Mouse (Mus musculus) ovary, postnatal 14 days (tissue): ENCODE data around the gene Gna13.
"Not testable (repeated sequence)": the region's sequence is repeated elsewhere in the genome, so short reads cannot be mapped to it uniquely, and the experiment has no call there.

Experiments used
- DNase-seq: peaks from one replicate; pipeline ENCODE4 v3.0.0; 2022; ENCODE audit warnings: low spot score

Gene Gna13

DNA sequence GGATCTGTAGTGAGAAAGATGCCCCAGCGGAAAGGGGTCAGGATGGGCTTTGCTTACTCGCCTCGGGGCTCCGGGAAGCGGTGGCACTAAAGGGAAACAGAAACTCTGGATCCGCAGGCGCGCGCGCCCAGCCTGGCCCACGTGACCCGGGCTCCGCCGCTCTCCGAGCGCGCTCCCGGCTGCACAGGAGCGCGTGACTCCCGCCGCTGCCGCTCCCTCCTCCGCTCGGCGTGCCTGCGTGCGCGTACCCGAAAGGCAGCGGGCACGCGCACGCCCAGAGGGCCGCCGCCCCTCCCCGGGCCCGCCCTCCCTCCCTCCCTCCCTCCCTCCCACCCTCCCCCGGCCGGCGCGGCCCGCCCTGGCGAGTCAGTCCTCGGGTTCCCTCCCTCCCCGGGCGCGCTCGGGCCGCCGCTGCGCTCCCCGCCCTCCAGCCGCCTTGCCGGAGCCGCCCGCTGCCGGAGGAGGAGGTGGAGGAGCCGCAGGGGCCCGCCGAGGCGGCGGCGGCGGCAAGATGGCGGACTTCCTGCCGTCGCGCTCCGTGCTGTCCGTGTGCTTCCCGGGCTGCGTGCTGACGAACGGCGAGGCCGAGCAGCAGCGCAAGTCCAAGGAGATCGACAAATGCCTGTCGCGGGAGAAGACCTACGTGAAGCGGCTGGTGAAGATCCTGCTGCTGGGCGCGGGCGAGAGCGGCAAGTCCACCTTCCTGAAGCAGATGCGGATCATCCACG lies at the start of gene Gna13:
TSS of gene Gna13 (plus strand) at position 369 of the 728 bp plus-strand sequence.
- peak; percentile 87 for DNase-seq

- no peak for DNase-seq
Observed at GRCm38 (mm10) chr11:109316921-109317320, 45.7 kb upstream of the Gna13 start.

- no peak for DNase-seq
Observed at GRCm38 (mm10) chr11:109319471-109319870, 43.2 kb upstream of the Gna13 start.

DNA sequence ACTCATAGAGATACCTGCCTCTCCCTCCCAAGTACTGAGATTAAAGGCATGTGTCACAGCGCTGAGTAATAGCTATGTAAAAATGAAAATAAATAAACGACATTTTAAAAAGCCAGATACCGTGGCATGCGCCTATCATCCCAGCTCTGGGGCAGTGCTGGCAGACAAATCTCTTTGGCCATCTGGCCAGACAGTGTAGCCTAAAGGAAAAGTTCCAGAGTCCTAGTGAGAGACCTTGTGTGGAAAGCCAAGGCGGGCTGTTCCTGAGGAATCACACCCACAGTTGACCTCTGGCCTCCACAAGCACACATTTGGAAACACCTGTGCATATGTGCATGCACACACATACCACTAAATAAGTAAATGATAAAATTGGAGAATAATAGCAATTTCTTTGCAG lies 42.7 kb upstream of the Gna13 start:
- no peak for DNase-seq

GRCm38 (mm10) chr11:109320361-109320933 lies 42.2 kb upstream of the Gna13 start:
- DNase-seq: no peak

GRCm38 (mm10) chr11:109326270-109326669 lies 36.4 kb upstream of the Gna13 start:
- DNase-seq: no peak

GRCm38 (mm10) chr11:109327381-109327780 lies 35.2 kb upstream of the Gna13 start:
- no peak for DNase-seq

DNA sequence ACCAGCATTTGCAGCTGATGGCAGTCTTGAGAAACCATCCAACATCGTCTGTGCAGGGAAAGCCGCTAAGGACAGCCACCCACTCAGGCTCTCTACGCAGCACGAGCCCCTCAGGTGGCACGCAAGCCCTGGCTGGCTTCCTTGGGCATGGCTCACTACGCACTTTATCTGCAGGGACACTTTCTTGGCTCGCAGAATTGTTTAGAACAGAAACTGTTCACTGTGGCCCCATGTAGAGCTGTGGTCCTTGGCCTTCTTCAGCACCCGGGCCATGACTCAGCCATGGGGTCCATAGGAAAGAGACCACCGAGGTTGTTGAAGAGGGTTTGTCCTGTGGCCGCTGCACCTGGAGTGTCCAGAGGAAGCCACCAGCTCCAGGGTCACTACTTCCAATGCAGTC lies 34.7 kb upstream of the Gna13 start:
- DNase-seq: no peak

DNA sequence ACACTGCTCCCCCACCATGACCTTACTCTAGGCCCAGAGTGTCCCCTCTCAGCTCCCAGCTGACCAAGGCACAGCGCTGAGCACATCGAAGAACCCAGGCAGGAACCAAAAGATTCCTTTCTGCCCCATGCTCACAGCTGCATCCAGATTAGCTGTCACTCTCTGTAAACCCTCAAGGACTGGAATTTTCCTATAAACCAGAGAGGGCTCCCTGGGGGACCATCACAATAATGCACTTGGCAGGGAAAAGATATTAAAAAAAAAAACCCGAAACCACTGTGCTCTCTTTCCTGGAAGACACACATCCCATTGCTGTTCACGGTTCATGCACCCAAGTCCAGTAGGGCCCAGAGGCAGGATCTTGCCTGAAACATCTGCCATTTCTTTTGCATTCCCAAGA lies 33.3 kb upstream of the Gna13 start:
- DNase-seq: no peak

- DNase-seq: no peak
Observed at GRCm38 (mm10) chr11:109330706-109331393, 31.8 kb upstream of the Gna13 start.

DNA sequence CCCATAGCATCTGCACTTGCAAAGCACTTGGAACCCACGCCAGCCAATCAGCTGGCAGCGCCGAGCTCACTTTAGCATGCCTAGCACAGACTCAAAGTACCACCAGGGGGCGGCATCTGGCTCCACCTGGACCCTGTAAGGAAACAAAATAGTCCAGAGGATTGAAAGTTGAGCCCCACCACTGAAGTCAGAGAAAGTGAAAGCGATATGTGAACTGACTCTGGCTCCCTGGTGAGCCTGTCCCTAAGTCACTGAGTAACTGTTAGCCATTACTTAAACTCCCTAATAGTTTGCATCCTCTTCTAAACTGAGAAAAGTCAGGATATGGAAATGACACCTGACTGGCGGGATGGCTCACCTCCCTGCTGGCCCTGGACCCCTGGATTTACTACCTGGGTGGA lies 31.2 kb upstream of the Gna13 start:
- DNase-seq: peak; percentile 91

- no peak for DNase-seq
Observed at GRCm38 (mm10) chr11:109332722-109333121, 29.9 kb upstream of the Gna13 start.

GRCm38 (mm10) chr11:109334773-109335172 lies 27.9 kb upstream of the Gna13 start:
- DNase-seq: no peak

DNA sequence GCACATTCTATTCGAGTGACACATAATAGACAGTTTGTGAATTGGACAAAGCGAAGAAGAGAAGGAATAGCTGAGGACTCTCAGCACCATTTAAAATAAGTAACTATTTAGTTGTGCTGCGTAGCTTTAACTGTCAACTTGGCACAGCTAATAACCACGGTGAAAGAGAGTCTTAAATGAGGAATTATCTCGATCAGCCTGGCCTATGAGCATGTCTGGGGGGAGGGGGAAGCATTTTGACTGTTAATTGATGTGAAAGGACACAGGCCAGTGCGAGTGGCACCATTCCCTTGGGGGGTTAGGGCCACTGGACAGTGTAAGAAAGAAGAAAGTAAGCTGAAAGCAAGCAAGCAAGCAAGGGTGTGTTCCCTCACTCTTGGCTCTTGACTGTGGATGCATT lies 26.7 kb upstream of the Gna13 start:
- DNase-seq: no peak

DNA sequence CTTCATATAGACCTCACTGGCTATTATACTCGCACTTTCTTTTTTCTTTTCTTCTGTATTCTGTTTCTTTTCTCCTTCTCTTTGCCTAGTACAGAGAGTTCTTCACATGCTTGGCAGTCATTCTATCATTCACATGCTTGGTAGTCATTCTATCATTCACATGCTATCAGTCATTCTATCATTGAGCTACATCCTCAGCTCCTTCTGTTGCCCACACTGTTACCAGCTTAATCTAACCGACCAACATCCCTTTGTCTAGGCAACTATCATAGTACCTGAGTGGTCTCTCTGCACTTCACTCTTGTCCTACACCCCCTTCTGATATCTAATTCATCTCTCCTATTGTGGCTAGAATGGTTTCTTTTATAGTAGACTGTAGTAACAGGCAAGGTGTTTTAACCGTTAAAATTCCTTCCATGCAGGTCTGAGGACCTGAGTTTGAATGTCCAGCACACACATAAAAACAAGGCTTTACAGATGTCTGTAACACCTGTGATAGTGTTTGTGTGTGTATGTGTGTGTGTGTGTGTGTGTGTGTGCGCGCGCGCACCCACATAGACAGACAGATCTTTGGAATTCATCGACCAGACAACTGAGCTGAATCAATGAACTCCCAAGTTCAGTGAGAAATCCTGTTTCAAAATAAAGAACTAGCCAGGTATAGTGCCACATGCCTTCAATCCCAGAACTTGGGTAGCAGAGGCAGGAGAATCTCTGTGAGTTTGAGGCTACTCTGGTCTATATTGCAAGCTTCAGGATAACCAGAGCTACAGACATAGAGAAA lies 23.3 kb upstream of the Gna13 start:
- no peak for DNase-seq

- DNase-seq: no peak
Observed at GRCm38 (mm10) chr11:109340541-109340940, 22.1 kb upstream of the Gna13 start.

- DNase-seq: not testable (repeated sequence)
Observed at GRCm38 (mm10) chr11:109342666-109343065, 20.0 kb upstream of the Gna13 start.

- no peak for DNase-seq
Observed at GRCm38 (mm10) chr11:109343558-109343957, 19.1 kb upstream of the Gna13 start.

GRCm38 (mm10) chr11:109343991-109344599 lies 18.5 kb upstream of the Gna13 start:
- DNase-seq: no peak

- DNase-seq: peak; percentile 70
Observed at GRCm38 (mm10) chr11:109347242-109347959, 15.2 kb upstream of the Gna13 start.

DNA sequence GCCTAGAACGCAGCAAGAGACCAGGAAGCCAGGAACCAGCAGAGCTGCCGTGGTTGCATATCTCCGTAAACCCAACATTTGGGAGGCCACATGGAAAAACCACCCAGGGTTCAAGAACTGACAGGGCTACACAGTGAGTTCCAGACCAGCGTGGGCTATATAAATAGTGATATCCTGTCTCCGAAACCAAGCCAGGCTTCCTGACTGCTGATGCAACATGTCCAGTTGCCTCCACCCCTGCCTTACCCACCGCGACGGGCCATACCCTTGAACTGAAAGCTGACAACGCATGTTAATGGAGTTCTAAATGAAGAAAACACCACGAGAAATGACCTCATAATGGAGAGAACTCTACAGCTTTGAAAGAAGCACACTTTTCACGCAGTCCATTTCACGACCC lies 14.2 kb upstream of the Gna13 start:
- no peak for DNase-seq
